Mouse (Mus musculus): Measurements from ENCODE around the gene Banp. TPM values are rescaled to one million over a fixed set of nuclear protein-coding genes. Genes with fewer than 3 reads are reported as not detected.

Banp gene
- polyA plus RNA-seq, 1 experiment from 2014 or later: 53.4 TPM

GRCm38 (mm10) chr8:122010638-122011037 lies 61.1 kb downstream of the Banp start:
- DNase-seq (ENCODE audit: low spot score, missing footprints) (no peak), ATAC-seq (ENCODE audit: low FRiP score) (no peak)
- 89% methylated on average over 5 of the region's 5 CpGs for WGBS
- Histone ChIP-seq H3K4me2 (no peak overlapping the region), H3K4me3 (ENCODE audit: low read depth, low read length) (no peak overlapping the region), H3K9ac (ENCODE audit: low read length) (no peak overlapping the region), H3K36me3 (ENCODE audit: control insufficient read depth, insufficient read depth, low read length) (0 out of 2 replicates have a peak, but pooled peaks cover 2% of the 10 kb centered on the region), H3K27ac (ENCODE audit: low read depth, low read length) (no peak overlapping the region), H3K4me1 (ENCODE audit: control insufficient read depth, insufficient read depth, low read length) (no peaks in the 10 kb centered on the region), H3K9me3 (ENCODE audit: control insufficient read depth, low read length) (no peaks in the 10 kb centered on the region), H3K27me3 (ENCODE audit: control insufficient read depth, insufficient read depth, low read length) (no peaks in the 10 kb centered on the region)

- H3K9ac ChIP-seq (ENCODE audit: low read length): no peak overlapping the region
- 61% methylated on average over 7 of the region's 7 CpGs for WGBS
- H3K4me3 ChIP-seq (ENCODE audit: low read depth, low read length): no peak overlapping the region
- H3K36me3 ChIP-seq (ENCODE audit: control insufficient read depth, insufficient read depth, low read length): 0 out of 2 replicates have a peak, but pooled peaks cover 2% of the 10 kb centered on the region
- DNase-seq (ENCODE audit: low spot score, missing footprints) (no peak), ATAC-seq (ENCODE audit: low FRiP score) (no peak)
- H3K4me1 ChIP-seq (ENCODE audit: control insufficient read depth, insufficient read depth, low read length): no peaks in the 10 kb centered on the region
- H3K27ac ChIP-seq (ENCODE audit: low read depth, low read length): no peak overlapping the region
- no peak overlapping the region for H3K4me2 ChIP-seq
- H3K27me3 ChIP-seq (ENCODE audit: control insufficient read depth, insufficient read depth, low read length): no peaks in the 10 kb centered on the region
- no peaks in the 10 kb centered on the region for H3K9me3 ChIP-seq (ENCODE audit: control insufficient read depth, low read length)
Measured at GRCm38 (mm10) chr8:122011066-122011588, 61.6 kb downstream of the Banp start.

GRCm38 (mm10) chr8:122014606-122015005 lies 65.1 kb downstream of the Banp start:
- DNase-seq (ENCODE audit: low spot score, missing footprints) (no peak), ATAC-seq (ENCODE audit: low FRiP score) (no peak)
- Histone ChIP-seq H3K4me1 (ENCODE audit: control insufficient read depth, insufficient read depth, low read length) (no peaks in the 10 kb centered on the region), H3K4me3 (ENCODE audit: low read depth, low read length) (no peak overlapping the region), H3K9me3 (ENCODE audit: control insufficient read depth, low read length) (no peaks in the 10 kb centered on the region), H3K36me3 (ENCODE audit: control insufficient read depth, insufficient read depth, low read length) (peaks cover 3% of the 10 kb centered on the region; the same call in 1 of the 2 replicates), H3K27me3 (ENCODE audit: control insufficient read depth, insufficient read depth, low read length) (no peaks in the 10 kb centered on the region), H3K9ac (ENCODE audit: low read length) (no peak overlapping the region), H3K4me2 (no peak overlapping the region), H3K27ac (ENCODE audit: low read depth, low read length) (no peak overlapping the region)
- 64% methylated on average over 3 of the region's 3 CpGs for WGBS

GRCm38 (mm10) chr8:122018046-122018831 lies 68.7 kb downstream of the Banp start:
- Histone ChIP-seq H3K4me2 (no peak overlapping the region), H3K9ac (ENCODE audit: low read length) (no peak overlapping the region), H3K9me3 (ENCODE audit: control insufficient read depth, low read length) (no peaks in the 10 kb centered on the region), H3K4me1 (ENCODE audit: control insufficient read depth, insufficient read depth, low read length) (no peaks in the 10 kb centered on the region), H3K27me3 (ENCODE audit: control insufficient read depth, insufficient read depth, low read length) (no peaks in the 10 kb centered on the region), H3K36me3 (ENCODE audit: control insufficient read depth, insufficient read depth, low read length) (peaks cover 3% of the 10 kb centered on the region; the same call in 1 of the 2 replicates), H3K27ac (ENCODE audit: low read depth, low read length) (no peak overlapping the region), H3K4me3 (ENCODE audit: low read depth, low read length) (no peak overlapping the region)
- ATAC-seq (ENCODE audit: low FRiP score) (no peak), DNase-seq (ENCODE audit: low spot score, missing footprints) (no peak)
- WGBS: 87% methylated on average over 22 of the region's 22 CpGs

- H3K9ac ChIP-seq (ENCODE audit: low read length): no peak overlapping the region
- H3K27ac ChIP-seq (ENCODE audit: low read depth, low read length): no peak overlapping the region
- no peak overlapping the region for H3K4me3 ChIP-seq (ENCODE audit: low read depth, low read length)
- H3K9me3 ChIP-seq (ENCODE audit: control insufficient read depth, low read length): no peaks in the 10 kb centered on the region
- H3K36me3 ChIP-seq (ENCODE audit: control insufficient read depth, insufficient read depth, low read length): peaks cover 3% of the 10 kb centered on the region; the same call in 1 of the 2 replicates
- H3K4me1 ChIP-seq (ENCODE audit: control insufficient read depth, insufficient read depth, low read length): no peaks in the 10 kb centered on the region
- no peak overlapping the region for H3K4me2 ChIP-seq
- ATAC-seq (ENCODE audit: low FRiP score) (no peak), DNase-seq (ENCODE audit: low spot score, missing footprints) (no peak)
- 93% methylated on average over 1 of the region's 1 CpGs for WGBS
- H3K27me3 ChIP-seq (ENCODE audit: control insufficient read depth, insufficient read depth, low read length): no peaks in the 10 kb centered on the region
Measured at GRCm38 (mm10) chr8:122019162-122019561, 69.6 kb downstream of the Banp start.

- no peaks in the 10 kb centered on the region for H3K4me1 ChIP-seq (ENCODE audit: control insufficient read depth, insufficient read depth, low read length)
- no peak overlapping the region for H3K4me2 ChIP-seq
- no peak overlapping the region for H3K27ac ChIP-seq (ENCODE audit: low read depth, low read length)
- H3K27me3 ChIP-seq (ENCODE audit: control insufficient read depth, insufficient read depth, low read length): no peaks in the 10 kb centered on the region
- H3K9me3 ChIP-seq (ENCODE audit: control insufficient read depth, low read length): no peaks in the 10 kb centered on the region
- no peak overlapping the region for H3K4me3 ChIP-seq (ENCODE audit: low read depth, low read length)
- peaks cover 3% of the 10 kb centered on the region for H3K36me3 ChIP-seq (ENCODE audit: control insufficient read depth, insufficient read depth, low read length)
- no peak overlapping the region for H3K9ac ChIP-seq (ENCODE audit: low read length)
- DNase-seq (ENCODE audit: low spot score, missing footprints): no peak
- WGBS: 86% methylated on average over 8 of the region's 8 CpGs
- no peak for ATAC-seq (ENCODE audit: low FRiP score)
Measured at GRCm38 (mm10) chr8:122020050-122020771, 70.7 kb downstream of the Banp start.

GRCm38 (mm10) chr8:122021725-122022124 lies 72.2 kb downstream of the Banp start:
- Histone ChIP-seq H3K27me3 (ENCODE audit: control insufficient read depth, insufficient read depth, low read length) (no peaks in the 10 kb centered on the region), H3K27ac (ENCODE audit: low read depth, low read length) (no peak overlapping the region), H3K4me3 (ENCODE audit: low read depth, low read length) (no peak overlapping the region), H3K9ac (ENCODE audit: low read length) (no peak overlapping the region), H3K36me3 (ENCODE audit: control insufficient read depth, insufficient read depth, low read length) (peaks cover 10% of the 10 kb centered on the region), H3K4me1 (ENCODE audit: control insufficient read depth, insufficient read depth, low read length) (no peaks in the 10 kb centered on the region), H3K9me3 (ENCODE audit: control insufficient read depth, low read length) (no peaks in the 10 kb centered on the region), H3K4me2 (no peak overlapping the region)
- 91% methylated on average over 2 of the region's 2 CpGs for WGBS
- ATAC-seq (ENCODE audit: low FRiP score): no peak
- DNase-seq (ENCODE audit: low spot score, missing footprints): no peak

GRCm38 (mm10) chr8:122022274-122022673 lies 72.7 kb downstream of the Banp start:
- H3K9ac ChIP-seq (ENCODE audit: low read length): no peak overlapping the region
- peaks cover 9% of the 10 kb centered on the region; the same call in 1 of the 2 replicates for H3K36me3 ChIP-seq (ENCODE audit: control insufficient read depth, insufficient read depth, low read length)
- WGBS: 89% methylated on average over 6 of the region's 6 CpGs

GRCm38 (mm10) chr8:122022705-122023104 lies 73.2 kb downstream of the Banp start:
- Histone ChIP-seq H3K4me2 (no peak overlapping the region), H3K9ac (ENCODE audit: low read length) (no peak overlapping the region), H3K27ac (ENCODE audit: low read depth, low read length) (no peak overlapping the region), H3K36me3 (ENCODE audit: control insufficient read depth, insufficient read depth, low read length) (peaks cover 9% of the 10 kb centered on the region; the same call in 1 of the 2 replicates), H3K4me1 (ENCODE audit: control insufficient read depth, insufficient read depth, low read length) (no peaks in the 10 kb centered on the region), H3K9me3 (ENCODE audit: control insufficient read depth, low read length) (no peaks in the 10 kb centered on the region), H3K27me3 (ENCODE audit: control insufficient read depth, insufficient read depth, low read length) (no peaks in the 10 kb centered on the region), H3K4me3 (ENCODE audit: low read depth, low read length) (no peak overlapping the region)
- 86% methylated on average over 4 of the region's 4 CpGs for WGBS
- ATAC-seq (ENCODE audit: low FRiP score) (no peak), DNase-seq (ENCODE audit: low spot score, missing footprints) (no peak)

More at GRCm38 (mm10) chr8:122022274-122022673, 72.7 kb downstream of the Banp start:
- H3K9me3 ChIP-seq (ENCODE audit: control insufficient read depth, low read length): no peaks in the 10 kb centered on the region
- ATAC-seq (ENCODE audit: low FRiP score) (no peak), DNase-seq (ENCODE audit: low spot score, missing footprints) (no peak)
- no peak overlapping the region for H3K4me3 ChIP-seq (ENCODE audit: low read depth, low read length)
- H3K4me1 ChIP-seq (ENCODE audit: control insufficient read depth, insufficient read depth, low read length): no peaks in the 10 kb centered on the region
- no peak overlapping the region for H3K27ac ChIP-seq (ENCODE audit: low read depth, low read length)
- no peaks in the 10 kb centered on the region for H3K27me3 ChIP-seq (ENCODE audit: control insufficient read depth, insufficient read depth, low read length)
- H3K4me2 ChIP-seq: no peak overlapping the region
